Mouse (Mus musculus): ENCODE measurements at regions not wholly inside any gene's neighbourhood (a gene's known extent, or its start where the extent isn't known, plus 50 kb on each side); places are given as distances from the start of the nearest gene placed in this dataset.

DNA sequence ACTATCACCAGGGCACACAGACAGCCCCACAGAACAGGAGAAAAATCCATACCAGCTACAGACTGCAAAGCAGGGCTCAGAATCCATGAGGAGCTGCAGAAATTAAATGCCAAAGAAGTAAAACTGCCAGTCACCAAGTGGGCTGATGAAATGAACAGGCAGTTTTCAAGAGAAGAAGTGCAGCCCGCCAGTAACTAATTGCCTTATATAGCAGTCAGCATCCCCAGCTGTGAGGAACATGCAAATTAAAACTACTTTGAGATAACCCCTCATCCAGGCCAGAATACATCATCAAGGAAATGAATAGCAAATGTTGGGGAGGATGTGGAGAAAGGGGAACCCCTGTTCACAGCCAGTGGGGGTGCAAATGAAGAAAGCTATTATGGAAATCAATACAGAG, 177.3 kb upstream of the Zfp703 start:
- ATAC-seq (ENCODE audit: borderline replicate concordance, extremely low read depth, low FRiP score, low TSS enrichment): no peak
- H3K9ac ChIP-seq: no peak overlapping the region
- WGBS: 68% methylated on average over 1 of the region's 1 CpGs
- H3K27ac ChIP-seq: no peak overlapping the region
- H3K9me3 ChIP-seq: no peaks in the 10 kb centered on the region
- H3K4me1 ChIP-seq: peaks cover 9% of the 10 kb centered on the region
- H3K27me3 ChIP-seq: peaks cover 59% of the 10 kb centered on the region
- no peak overlapping the region for H3K4me2 ChIP-seq
- no peak overlapping the region for H3K4me3 ChIP-seq
- H3K36me3 ChIP-seq: no peaks in the 10 kb centered on the region

- no peak for ATAC-seq (ENCODE audit: borderline replicate concordance, extremely low read depth, low FRiP score, low TSS enrichment)
- Histone ChIP-seq H3K36me3 (no peaks in the 10 kb centered on the region), H3K4me1 (peaks cover 35% of the 10 kb centered on the region), H3K4me2 (0 out of 2 replicates have a peak overlapping the region, but pooled peaks have one; percentile 21), H3K9ac (no peak overlapping the region), H3K9me3 (no peaks in the 10 kb centered on the region), H3K27me3 (peaks cover 64% of the 10 kb centered on the region), H3K27ac (no peak overlapping the region), H3K4me3 (no peak overlapping the region)
- 30% methylated on average over 9 of the region's 9 CpGs for WGBS
Measured at GRCm38 (mm10) chr8:26804089-26804488, 173.0 kb upstream of the Zfp703 start.

DNA sequence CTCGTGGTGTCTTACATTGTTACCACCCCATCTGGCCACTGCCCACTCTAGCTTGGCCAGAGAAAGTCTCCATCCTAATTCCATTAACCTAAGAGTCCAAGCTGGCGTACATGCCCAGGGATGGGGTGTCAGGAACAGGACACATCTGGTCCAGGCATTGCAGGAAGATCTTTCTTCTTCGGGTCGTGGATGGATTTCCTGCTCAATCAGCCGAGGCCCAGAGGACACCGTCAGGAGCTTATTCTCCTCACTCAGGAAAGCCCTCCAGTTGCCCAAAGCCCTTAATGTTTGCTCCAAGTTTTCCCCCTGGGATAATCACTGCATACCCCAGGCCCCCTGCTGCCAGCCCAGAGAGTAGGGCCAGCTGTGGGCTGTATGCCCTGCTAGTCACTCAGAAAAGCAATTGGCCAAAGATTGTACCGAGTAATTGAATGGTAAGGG, 172.2 kb upstream of the Zfp703 start:
- Histone ChIP-seq H3K9ac (no peak overlapping the region), H3K9me3 (no peaks in the 10 kb centered on the region), H3K4me2 (peak overlapping the region; percentile 21; the same call in 1 of the 2 replicates), H3K36me3 (no peaks in the 10 kb centered on the region), H3K27ac (peak overlapping the region; percentile 56), H3K27me3 (peaks cover 69% of the 10 kb centered on the region), H3K4me3 (no peak overlapping the region), H3K4me1 (peaks cover 44% of the 10 kb centered on the region)
- 15% methylated on average over 7 of the region's 7 CpGs for WGBS
- ATAC-seq (ENCODE audit: borderline replicate concordance, extremely low read depth, low FRiP score, low TSS enrichment): peak; percentile 71

GRCm38 (mm10) chr8:26805371-26805821, 171.7 kb upstream of the Zfp703 start:
- Histone ChIP-seq H3K4me1 (peaks cover 49% of the 10 kb centered on the region), H3K4me2 (peak overlapping the region; percentile 21), H3K27ac (peak overlapping the region; percentile 58), H3K27me3 (peaks cover 69% of the 10 kb centered on the region), H3K36me3 (no peaks in the 10 kb centered on the region), H3K9me3 (no peaks in the 10 kb centered on the region), H3K9ac (no peak overlapping the region), H3K4me3 (no peak overlapping the region)
- WGBS: 10% methylated on average over 6 of the region's 6 CpGs
- ATAC-seq (ENCODE audit: borderline replicate concordance, extremely low read depth, low FRiP score, low TSS enrichment): peak; percentile 63; the same call in 1 of the 2 replicates

- Histone ChIP-seq H3K36me3 (no peaks in the 10 kb centered on the region), H3K4me1 (peaks cover 74% of the 10 kb centered on the region), H3K9ac (no peak overlapping the region), H3K4me2 (no peak overlapping the region), H3K27ac (no peak overlapping the region), H3K9me3 (no peaks in the 10 kb centered on the region), H3K27me3 (peaks cover 46% of the 10 kb centered on the region), H3K4me3 (no peak overlapping the region)
- ATAC-seq (ENCODE audit: borderline replicate concordance, extremely low read depth, low FRiP score, low TSS enrichment): no peak
- 16% methylated on average over 11 of the region's 11 CpGs for WGBS
Measured at GRCm38 (mm10) chr8:26808111-26808651, 168.9 kb upstream of the Zfp703 start.

DNA sequence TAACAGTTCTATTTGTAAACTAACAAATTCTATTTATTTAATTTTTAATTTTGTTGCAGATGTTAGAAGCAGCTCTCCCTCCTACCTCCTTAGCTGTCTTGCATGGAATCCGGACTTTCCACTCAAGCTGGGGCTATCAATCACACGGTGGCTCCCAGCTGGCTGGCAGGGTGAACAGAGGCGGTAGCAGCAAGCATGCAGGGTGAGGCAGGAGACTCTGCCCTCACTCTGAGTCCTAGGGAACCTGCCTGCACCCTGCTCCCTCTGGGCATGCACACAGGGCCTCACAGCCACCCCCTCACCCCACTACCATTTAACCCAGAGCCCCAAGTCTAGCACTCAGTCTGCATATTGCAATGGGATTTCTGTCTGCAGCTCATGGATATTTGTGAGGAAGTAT, 168.4 kb upstream of the Zfp703 start:
- no peak overlapping the region for H3K27ac ChIP-seq
- peaks cover 40% of the 10 kb centered on the region for H3K27me3 ChIP-seq
- no peak overlapping the region for H3K9ac ChIP-seq
- H3K4me1 ChIP-seq: peaks cover 74% of the 10 kb centered on the region
- no peak overlapping the region for H3K4me3 ChIP-seq
- H3K36me3 ChIP-seq: no peaks in the 10 kb centered on the region
- ATAC-seq (ENCODE audit: borderline replicate concordance, extremely low read depth, low FRiP score, low TSS enrichment): no peak
- H3K4me2 ChIP-seq: no peak overlapping the region
- no peaks in the 10 kb centered on the region for H3K9me3 ChIP-seq
- WGBS: 18% methylated on average over 3 of the region's 3 CpGs

DNA sequence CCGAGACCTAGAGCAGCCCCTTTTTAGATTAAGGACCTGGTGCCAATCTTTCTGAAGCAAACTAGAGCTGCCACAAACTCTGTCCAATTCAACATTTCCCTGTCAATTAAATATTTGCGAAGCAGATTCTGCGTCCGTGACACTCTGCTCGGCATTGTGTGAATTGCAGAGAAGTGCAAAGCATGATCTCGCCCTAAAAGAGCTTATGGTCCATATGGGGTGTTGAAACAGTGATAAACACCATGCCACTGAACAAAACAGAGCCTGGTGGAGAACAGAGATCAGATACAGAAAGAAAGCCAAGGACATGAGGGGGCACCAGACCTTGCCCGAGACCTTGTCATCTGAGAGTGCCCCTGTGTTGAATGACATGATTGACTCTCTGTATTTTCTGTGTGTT, 167.2 kb upstream of the Zfp703 start:
- 78% methylated on average over 7 of the region's 7 CpGs for WGBS
- no peak overlapping the region for H3K9ac ChIP-seq
- H3K27me3 ChIP-seq: peaks cover 33% of the 10 kb centered on the region; the same call in 1 of the 2 replicates
- H3K4me2 ChIP-seq: no peak overlapping the region
- H3K36me3 ChIP-seq: no peaks in the 10 kb centered on the region
- peaks cover 63% of the 10 kb centered on the region for H3K4me1 ChIP-seq
- ATAC-seq (ENCODE audit: borderline replicate concordance, extremely low read depth, low FRiP score, low TSS enrichment): no peak
- H3K27ac ChIP-seq: no peak overlapping the region
- no peaks in the 10 kb centered on the region for H3K9me3 ChIP-seq
- H3K4me3 ChIP-seq: no peak overlapping the region

DNA sequence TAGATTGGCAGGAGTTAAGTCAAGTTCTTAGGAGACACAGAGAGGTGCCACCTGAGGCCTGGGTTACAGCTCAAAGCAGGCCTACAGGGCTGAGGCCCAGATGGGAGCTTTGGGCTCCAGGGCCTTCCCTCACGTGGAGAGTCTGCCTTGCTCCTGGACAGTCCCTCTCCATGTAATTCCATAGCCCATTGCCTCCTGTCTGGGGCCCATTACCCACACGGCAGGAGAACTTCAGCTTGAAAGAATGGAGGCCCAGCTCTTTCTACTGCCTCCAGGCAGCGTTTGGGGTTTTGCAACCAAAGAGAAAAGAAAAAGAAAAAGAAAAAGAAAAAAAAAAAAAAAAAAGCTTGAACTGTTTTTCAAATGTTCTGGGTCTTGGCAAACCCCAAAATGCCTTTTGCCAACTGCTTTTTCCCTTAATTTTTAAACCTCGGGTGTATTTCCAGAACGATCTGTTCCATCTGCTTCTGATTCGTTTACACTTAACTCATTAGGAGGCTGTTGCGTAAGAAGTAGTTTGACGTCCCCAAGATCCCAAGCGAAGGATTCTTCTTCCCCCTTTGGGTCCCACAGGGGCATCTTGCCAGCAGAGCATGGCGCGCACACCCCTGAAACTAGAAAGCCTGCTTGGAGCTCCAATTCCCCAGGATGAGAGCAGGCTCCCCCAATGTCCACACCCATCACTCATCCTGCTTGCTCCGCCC, 165.4 kb upstream of the Zfp703 start:
- peaks cover 54% of the 10 kb centered on the region for H3K4me1 ChIP-seq
- H3K4me3 ChIP-seq: no peak overlapping the region
- H3K9me3 ChIP-seq: no peaks in the 10 kb centered on the region
- H3K27ac ChIP-seq: peak overlapping the region; percentile 74
- H3K4me2 ChIP-seq: no peak overlapping the region
- 41% methylated on average over 12 of the region's 12 CpGs for WGBS
- ATAC-seq (ENCODE audit: borderline replicate concordance, extremely low read depth, low FRiP score, low TSS enrichment): peak; percentile 66
- peaks cover 41% of the 10 kb centered on the region; the same call in 1 of the 2 replicates for H3K27me3 ChIP-seq
- no peaks in the 10 kb centered on the region for H3K36me3 ChIP-seq
- H3K9ac ChIP-seq: no peak overlapping the region

GRCm38 (mm10) chr8:26813198-26813815, 163.8 kb upstream of the Zfp703 start:
- H3K4me3 ChIP-seq: no peak overlapping the region
- H3K9me3 ChIP-seq: no peaks in the 10 kb centered on the region
- peaks cover 32% of the 10 kb centered on the region; the same call in 1 of the 2 replicates for H3K27me3 ChIP-seq
- no peak for ATAC-seq (ENCODE audit: borderline replicate concordance, extremely low read depth, low FRiP score, low TSS enrichment)
- no peak overlapping the region for H3K27ac ChIP-seq
- H3K4me2 ChIP-seq: no peak overlapping the region
- peaks cover 45% of the 10 kb centered on the region for H3K4me1 ChIP-seq
- no peak overlapping the region for H3K9ac ChIP-seq
- WGBS: 61% methylated on average over 9 of the region's 9 CpGs
- H3K36me3 ChIP-seq: no peaks in the 10 kb centered on the region

- Histone ChIP-seq H3K9ac (no peak overlapping the region), H3K4me1 (peaks cover 28% of the 10 kb centered on the region), H3K4me3 (no peak overlapping the region), H3K4me2 (no peak overlapping the region), H3K9me3 (no peaks in the 10 kb centered on the region), H3K27me3 (peaks cover 18% of the 10 kb centered on the region; the same call in 1 of the 2 replicates), H3K27ac (no peak overlapping the region), H3K36me3 (no peaks in the 10 kb centered on the region)
- 77% methylated on average over 15 of the region's 15 CpGs for WGBS
- ATAC-seq (ENCODE audit: borderline replicate concordance, extremely low read depth, low FRiP score, low TSS enrichment): no peak
Measured at GRCm38 (mm10) chr8:26815020-26815584, 162.0 kb upstream of the Zfp703 start.

DNA sequence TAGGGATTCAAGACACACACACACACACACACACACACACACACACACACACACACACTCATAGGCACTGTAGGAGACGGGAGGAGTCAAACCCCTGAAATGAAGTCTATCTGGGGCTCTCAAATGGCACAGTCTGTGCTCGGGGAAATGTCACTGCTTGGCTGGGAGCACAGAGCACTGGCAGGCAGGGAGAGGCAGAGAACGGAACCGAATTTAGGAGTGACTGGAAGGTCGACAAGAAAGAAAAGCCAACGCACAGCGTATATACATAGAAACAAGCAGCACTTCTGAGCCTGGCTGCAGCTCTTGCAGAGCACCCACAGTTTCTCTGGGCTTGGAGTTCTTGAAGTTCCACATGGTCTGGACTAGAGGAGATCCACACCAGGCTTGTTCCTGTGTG, 160.1 kb upstream of the Zfp703 start:
- no peaks in the 10 kb centered on the region for H3K36me3 ChIP-seq
- H3K4me1 ChIP-seq: peaks cover 12% of the 10 kb centered on the region
- no peak overlapping the region for H3K9ac ChIP-seq
- H3K27ac ChIP-seq: no peak overlapping the region
- WGBS: 57% methylated on average over 7 of the region's 7 CpGs
- H3K4me3 ChIP-seq: no peak overlapping the region
- peaks cover 13% of the 10 kb centered on the region; the same call in 1 of the 2 replicates for H3K27me3 ChIP-seq
- no peak for ATAC-seq (ENCODE audit: borderline replicate concordance, extremely low read depth, low FRiP score, low TSS enrichment)
- H3K9me3 ChIP-seq: no peaks in the 10 kb centered on the region
- no peak overlapping the region for H3K4me2 ChIP-seq

Measured in lung, embryonic 15.5 days (tissue).